Mouse (Mus musculus): ENCODE results near the gene Cgnl1. TPM values are rescaled to one million over a fixed set of nuclear protein-coding genes. Genes with fewer than 3 reads are reported as not detected.
A peak's percentile ranks its signal among the peaks of the same experiment; 100 is the strongest.
"Not testable (repeated sequence)": the region's sequence is repeated elsewhere in the genome, so short reads cannot be mapped to it uniquely, and the experiment has no call there.

The Cgnl1 gene
- polyA plus RNA-seq, 1 experiment from 2014 or later, result 7.0 TPM

DNA sequence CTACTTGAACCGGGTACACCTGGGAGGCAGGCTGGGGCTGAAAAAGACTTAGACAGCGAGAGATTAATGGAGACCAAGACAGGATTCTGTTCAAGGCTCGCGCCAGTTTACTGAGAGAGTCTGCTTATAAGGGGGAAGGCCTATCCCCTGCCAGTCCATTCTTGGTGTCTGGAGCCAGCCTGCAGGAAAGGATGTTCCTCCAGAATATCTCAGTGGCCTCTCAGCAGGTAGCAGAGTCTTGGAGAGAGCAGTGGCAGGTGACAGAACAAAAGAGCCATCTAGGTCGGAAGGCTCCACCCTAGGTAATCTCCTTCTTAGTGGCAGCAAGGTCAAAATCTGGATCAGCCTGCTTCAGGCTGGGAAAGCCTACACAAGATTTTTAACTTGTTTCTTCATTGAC is 151.3 kb downstream of the Cgnl1 start:
- H3K4me2 ChIP-seq (ENCODE audit: low read depth, low read length); H3K36me3 ChIP-seq (ENCODE audit: control insufficient read depth, insufficient read depth, low read length); H3K27ac ChIP-seq (ENCODE audit: low read length); ATAC-seq; H3K27me3 ChIP-seq (replicated peaks; ENCODE audit: control insufficient read depth, insufficient read depth, low read length); H3K4me1 ChIP-seq (ENCODE audit: control insufficient read depth, insufficient read depth, low read length); H3K9ac ChIP-seq (ENCODE audit: low read depth, low read length); H3K9me3 ChIP-seq (ENCODE audit: control insufficient read depth, low read length); H3K4me3 ChIP-seq (ENCODE audit: low read length): not testable (repeated sequence)
- WGBS, result 85% methylated on average over 5 of the region's 5 CpGs

DNA sequence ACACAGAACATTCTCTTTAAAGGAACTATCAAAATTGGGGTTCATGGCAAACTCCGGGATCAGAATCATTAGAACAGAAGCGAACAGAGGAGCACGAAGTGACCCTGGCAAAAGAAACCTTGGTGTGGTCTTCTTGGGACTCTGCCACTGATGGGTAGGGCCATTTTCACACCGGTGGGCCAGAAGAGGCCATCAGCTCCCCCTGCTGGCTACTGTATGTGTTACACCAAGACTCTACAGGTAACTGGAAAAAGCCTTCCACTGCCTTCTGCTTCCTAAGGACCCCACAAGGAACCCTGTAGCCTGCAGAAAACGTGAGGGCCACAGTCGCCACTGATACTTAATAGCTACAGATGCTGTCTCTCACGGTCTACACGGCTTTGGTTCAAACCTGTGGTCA is 154.0 kb downstream of the Cgnl1 start:
- Histone ChIP-seq H3K4me1 (ENCODE audit: control insufficient read depth, insufficient read depth, low read length) (no peaks in the 10 kb centered on the region), H3K27me3 (replicated peaks; ENCODE audit: control insufficient read depth, insufficient read depth, low read length) (no peaks in the 10 kb centered on the region), H3K36me3 (ENCODE audit: control insufficient read depth, insufficient read depth, low read length) (no peaks in the 10 kb centered on the region), H3K9ac (ENCODE audit: low read depth, low read length) (no peak overlapping the region), H3K4me2 (ENCODE audit: low read depth, low read length) (no peak overlapping the region), H3K27ac (ENCODE audit: low read length) (no peak overlapping the region), H3K9me3 (ENCODE audit: control insufficient read depth, low read length) (no peaks in the 10 kb centered on the region), H3K4me3 (ENCODE audit: low read length) (no peak overlapping the region)
- 56% methylated on average over 8 of the region's 8 CpGs for WGBS
- no peak for ATAC-seq

DNA sequence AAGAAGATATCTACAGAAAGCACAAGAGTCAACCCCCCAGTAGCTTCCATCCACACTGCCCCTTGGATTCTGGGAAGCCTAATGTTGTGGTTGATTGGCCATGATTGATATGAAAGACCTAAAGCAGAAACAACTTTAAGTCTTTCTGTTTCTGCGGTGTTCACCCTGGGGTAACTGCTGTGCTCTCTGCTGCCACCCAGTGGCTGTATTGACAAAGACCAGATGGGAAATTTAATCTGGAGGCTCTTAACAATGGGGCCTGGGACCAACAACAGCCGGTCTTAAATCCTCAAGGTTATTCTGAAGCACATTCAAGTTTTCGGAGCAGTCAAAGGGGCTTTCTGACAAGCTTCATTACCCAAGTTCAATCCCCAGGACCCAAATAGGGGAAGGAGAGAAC is 155.2 kb downstream of the Cgnl1 start:
- no peak overlapping the region for H3K4me2 ChIP-seq (ENCODE audit: low read depth, low read length)
- no peak overlapping the region for H3K27ac ChIP-seq (ENCODE audit: low read length)
- H3K9ac ChIP-seq (ENCODE audit: low read depth, low read length), result no peak overlapping the region
- ATAC-seq, result peak; percentile 67
- no peaks in the 10 kb centered on the region for H3K9me3 ChIP-seq (ENCODE audit: control insufficient read depth, low read length)
- no peaks in the 10 kb centered on the region for H3K27me3 ChIP-seq (replicated peaks; ENCODE audit: control insufficient read depth, insufficient read depth, low read length)
- no peaks in the 10 kb centered on the region for H3K4me1 ChIP-seq (ENCODE audit: control insufficient read depth, insufficient read depth, low read length)
- no peak overlapping the region for H3K4me3 ChIP-seq (ENCODE audit: low read length)
- H3K36me3 ChIP-seq (ENCODE audit: control insufficient read depth, insufficient read depth, low read length), result no peaks in the 10 kb centered on the region
- 13% methylated on average over 3 of the region's 3 CpGs for WGBS

DNA sequence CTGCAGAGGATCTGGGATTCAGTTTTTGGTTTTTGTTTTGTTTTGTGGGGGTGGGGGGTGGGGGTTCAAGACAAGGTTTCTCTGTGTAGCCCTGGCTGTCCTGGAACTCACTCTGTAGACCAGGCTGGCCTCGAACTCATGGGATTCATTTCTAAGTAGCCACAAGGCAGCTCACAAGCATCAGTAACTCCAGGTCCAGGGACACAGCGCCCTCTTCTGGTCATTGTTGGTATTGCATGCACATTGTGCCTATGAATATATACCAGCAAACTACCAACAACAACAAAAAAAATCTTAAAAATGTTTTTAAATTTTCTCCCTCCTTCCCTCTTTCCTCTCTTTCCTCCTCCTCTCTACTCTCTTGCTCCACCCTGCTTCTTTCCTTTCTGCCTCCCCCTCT is 156.8 kb downstream of the Cgnl1 start:
- WGBS, result 30% methylated on average over 2 of the region's 2 CpGs
- no peak for ATAC-seq
- Histone ChIP-seq H3K9me3 (ENCODE audit: control insufficient read depth, low read length) (no peaks in the 10 kb centered on the region), H3K27ac (ENCODE audit: low read length) (no peak overlapping the region), H3K36me3 (ENCODE audit: control insufficient read depth, insufficient read depth, low read length) (no peaks in the 10 kb centered on the region), H3K4me3 (ENCODE audit: low read length) (no peak overlapping the region), H3K4me1 (ENCODE audit: control insufficient read depth, insufficient read depth, low read length) (no peaks in the 10 kb centered on the region), H3K9ac (ENCODE audit: low read depth, low read length) (no peak overlapping the region), H3K4me2 (ENCODE audit: low read depth, low read length) (no peak overlapping the region), H3K27me3 (replicated peaks; ENCODE audit: control insufficient read depth, insufficient read depth, low read length) (no peaks in the 10 kb centered on the region)

DNA sequence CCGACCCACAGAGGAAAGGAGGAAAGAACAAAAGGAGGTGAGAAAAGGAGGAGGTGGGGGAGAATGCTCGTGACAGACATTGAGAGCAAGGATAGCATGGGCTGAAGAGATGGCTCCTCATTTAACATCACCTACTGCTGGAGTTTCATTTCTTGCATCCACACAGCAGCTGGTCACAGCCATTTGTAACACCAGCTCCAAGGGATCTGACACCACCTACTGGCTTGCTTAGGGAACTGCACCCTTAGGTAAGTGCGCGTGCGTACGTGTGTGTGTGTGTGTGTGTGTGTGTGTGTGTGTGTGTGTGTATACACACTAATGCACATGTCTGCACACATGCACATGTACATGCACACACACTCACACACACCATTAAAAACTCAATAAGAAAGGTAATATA is 158.4 kb downstream of the Cgnl1 start:
- no peaks in the 10 kb centered on the region for H3K9me3 ChIP-seq (ENCODE audit: control insufficient read depth, low read length)
- no peak overlapping the region for H3K4me2 ChIP-seq (ENCODE audit: low read depth, low read length)
- H3K27ac ChIP-seq (ENCODE audit: low read length), result no peak overlapping the region
- no peak overlapping the region for H3K9ac ChIP-seq (ENCODE audit: low read depth, low read length)
- H3K4me3 ChIP-seq (ENCODE audit: low read length), result no peak overlapping the region
- no peak for ATAC-seq
- no peaks in the 10 kb centered on the region for H3K36me3 ChIP-seq (ENCODE audit: control insufficient read depth, insufficient read depth, low read length)
- no peaks in the 10 kb centered on the region for H3K27me3 ChIP-seq (replicated peaks; ENCODE audit: control insufficient read depth, insufficient read depth, low read length)
- WGBS, result 81% methylated on average over 6 of the region's 6 CpGs
- H3K4me1 ChIP-seq (ENCODE audit: control insufficient read depth, insufficient read depth, low read length), result no peaks in the 10 kb centered on the region

- H3K4me2 ChIP-seq (ENCODE audit: low read depth, low read length), result no peak overlapping the region
- no peaks in the 10 kb centered on the region for H3K27me3 ChIP-seq (replicated peaks; ENCODE audit: control insufficient read depth, insufficient read depth, low read length)
- H3K9ac ChIP-seq (ENCODE audit: low read depth, low read length), result no peak overlapping the region
- no peak overlapping the region for H3K4me3 ChIP-seq (ENCODE audit: low read length)
- WGBS, result 77% methylated on average over 4 of the region's 4 CpGs
- no peaks in the 10 kb centered on the region for H3K36me3 ChIP-seq (ENCODE audit: control insufficient read depth, insufficient read depth, low read length)
- no peak for ATAC-seq
- no peaks in the 10 kb centered on the region for H3K4me1 ChIP-seq (ENCODE audit: control insufficient read depth, insufficient read depth, low read length)
- no peak overlapping the region for H3K27ac ChIP-seq (ENCODE audit: low read length)
- no peaks in the 10 kb centered on the region for H3K9me3 ChIP-seq (ENCODE audit: control insufficient read depth, low read length)
These were observed 159.5 kb downstream of the Cgnl1 start for GRCm38 (mm10) chr9:71611876-71612275.

- Histone ChIP-seq H3K4me1 (ENCODE audit: control insufficient read depth, insufficient read depth, low read length) (no peaks in the 10 kb centered on the region), H3K27me3 (replicated peaks; ENCODE audit: control insufficient read depth, insufficient read depth, low read length) (no peaks in the 10 kb centered on the region), H3K9me3 (ENCODE audit: control insufficient read depth, low read length) (no peaks in the 10 kb centered on the region), H3K4me3 (ENCODE audit: low read length) (no peak overlapping the region), H3K27ac (ENCODE audit: low read length) (no peak overlapping the region), H3K9ac (ENCODE audit: low read depth, low read length) (no peak overlapping the region), H3K36me3 (ENCODE audit: control insufficient read depth, insufficient read depth, low read length) (no peaks in the 10 kb centered on the region), H3K4me2 (ENCODE audit: low read depth, low read length) (no peak overlapping the region)
- no peak for ATAC-seq
- 50% methylated on average over 6 of the region's 6 CpGs for WGBS
These were observed 162.4 kb downstream of the Cgnl1 start for GRCm38 (mm10) chr9:71609010-71609409.

GRCm38 (mm10) chr9:71606296-71607057 is 164.9 kb downstream of the Cgnl1 start:
- Histone ChIP-seq H3K4me3 (ENCODE audit: low read length) (no peak overlapping the region), H3K9me3 (ENCODE audit: control insufficient read depth, low read length) (no peaks in the 10 kb centered on the region), H3K27me3 (replicated peaks; ENCODE audit: control insufficient read depth, insufficient read depth, low read length) (no peaks in the 10 kb centered on the region), H3K4me2 (ENCODE audit: low read depth, low read length) (no peak overlapping the region), H3K36me3 (ENCODE audit: control insufficient read depth, insufficient read depth, low read length) (no peaks in the 10 kb centered on the region), H3K27ac (ENCODE audit: low read length) (peak overlapping the region; percentile 26; the same call in 1 of the 2 replicates), H3K4me1 (ENCODE audit: control insufficient read depth, insufficient read depth, low read length) (no peaks in the 10 kb centered on the region), H3K9ac (ENCODE audit: low read depth, low read length) (no peak overlapping the region)
- 51% methylated on average over 13 of the region's 13 CpGs for WGBS
- ATAC-seq, result peak; percentile 44; the same call in 1 of the 2 replicates

DNA sequence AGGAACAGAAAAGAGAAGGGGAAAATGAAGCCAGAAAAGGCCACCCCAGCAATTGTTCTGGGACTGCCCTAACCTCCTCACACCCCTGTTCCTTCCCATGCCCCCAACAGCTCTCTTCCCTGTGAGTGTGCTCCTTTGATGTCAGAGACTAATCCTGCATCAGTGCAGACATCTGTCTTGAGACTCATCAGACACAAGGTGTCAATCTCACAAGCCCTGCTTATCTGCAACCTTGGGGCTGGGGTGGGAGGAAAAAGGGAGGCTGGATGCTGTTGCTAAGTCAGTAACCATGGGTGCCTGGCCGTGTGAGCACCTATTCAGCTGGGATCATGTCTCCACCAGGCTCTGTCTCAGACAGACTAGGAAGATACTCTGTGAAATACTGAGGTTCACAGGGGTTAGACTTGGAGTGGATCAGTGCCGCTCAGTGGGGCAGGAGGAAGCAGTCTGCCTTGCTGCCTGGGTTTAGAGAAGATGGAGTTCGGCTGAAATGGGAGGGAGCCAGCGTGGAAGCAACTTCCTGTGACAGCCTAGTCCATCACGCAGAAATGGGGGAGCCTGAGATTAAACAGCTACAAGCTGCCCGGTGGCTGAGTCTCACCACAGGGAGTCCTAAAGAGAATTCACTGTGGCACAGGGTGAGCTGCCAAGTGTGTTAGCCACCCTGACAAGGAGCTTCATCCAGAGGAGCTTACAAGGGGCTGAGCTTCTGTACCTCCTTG is 166.3 kb downstream of the Cgnl1 start:
- no peaks in the 10 kb centered on the region for H3K36me3 ChIP-seq (ENCODE audit: control insufficient read depth, insufficient read depth, low read length)
- WGBS, result 56% methylated on average over 6 of the region's 6 CpGs
- no peak overlapping the region for H3K4me3 ChIP-seq (ENCODE audit: low read length)
- H3K27ac ChIP-seq (ENCODE audit: low read length), result no peak overlapping the region
- H3K4me2 ChIP-seq (ENCODE audit: low read depth, low read length), result no peak overlapping the region
- no peaks in the 10 kb centered on the region for H3K4me1 ChIP-seq (ENCODE audit: control insufficient read depth, insufficient read depth, low read length)
- H3K27me3 ChIP-seq (replicated peaks; ENCODE audit: control insufficient read depth, insufficient read depth, low read length), result no peaks in the 10 kb centered on the region
- ATAC-seq, result no peak
- no peaks in the 10 kb centered on the region for H3K9me3 ChIP-seq (ENCODE audit: control insufficient read depth, low read length)
- H3K9ac ChIP-seq (ENCODE audit: low read depth, low read length), result no peak overlapping the region
